Mouse (Mus musculus) limb, embryonic 14.5 days (tissue): Measurements from ENCODE around the gene Cd180. TPM values are rescaled to one million over a fixed set of nuclear protein-coding genes. Genes with fewer than 3 reads are reported as not detected.

ENCODE experiments used
- ATAC-seq: fragments of 200-750 bp; cut with Nextera tagmentation; 2 replicates; pipeline ENCODE4 v1.8.0; 2017; ENCODE audit warnings: low read depth, moderate number of reproducible peaks, moderate TSS enrichment; ENCODE audit not compliant: low FRiP score
- DNase-seq: peaks from one replicate; pipeline ENCODE4 v3.0.0-alpha.2; 2015; ENCODE audit warnings: low spot score
- H3K27ac ChIP-seq: fragments of 300-500 bp; sonication (generic); replicated peaks from 2 replicates; pipeline ENCODE4 v1.5.1; 2014; ENCODE audit warnings: low read depth, mild to moderate bottlenecking, low read length, moderate library complexity, mixed read lengths
- H3K27me3 ChIP-seq: fragments of 300-500 bp; sonication (generic); 2 replicates; pipeline ENCODE4 v1.6.1; 2014; ENCODE audit warnings: low read length, mixed read lengths; ENCODE audit not compliant: control insufficient read depth, insufficient read depth
- H3K36me3 ChIP-seq: fragments of 300-500 bp; sonication (generic); 2 replicates; pipeline ENCODE4 v1.6.1; 2014; ENCODE audit warnings: mild to moderate bottlenecking, low read length, moderate library complexity, mixed read lengths; ENCODE audit not compliant: control insufficient read depth, insufficient read depth
- H3K4me1 ChIP-seq: fragments of 300-500 bp; sonication (generic); 2 replicates; pipeline ENCODE4 v1.6.1; 2014; ENCODE audit warnings: antibody characterized with exemption, low read length, mixed read lengths; ENCODE audit not compliant: control insufficient read depth, insufficient read depth
- H3K4me2 ChIP-seq: fragments of 300-500 bp; sonication (generic); replicated peaks from 2 replicates; pipeline ENCODE4 v1.6.1; 2014; ENCODE audit warnings: low read depth, mild to moderate bottlenecking, low read length, moderate library complexity; ENCODE audit not compliant: severe bottlenecking
- H3K4me3 ChIP-seq: fragments of 300-500 bp; sonication (generic); replicated peaks from 2 replicates; pipeline ENCODE4 v1.5.1; 2014; ENCODE audit warnings: low read length
- H3K9ac ChIP-seq: fragments of 300-500 bp; sonication (generic); 2 replicates; pipeline ENCODE4 v1.6.1; 2014; ENCODE audit warnings: mild to moderate bottlenecking, low read depth, low read length, moderate library complexity; ENCODE audit not compliant: severe bottlenecking
- H3K9me3 ChIP-seq: fragments of 300-500 bp; sonication (generic); 2 replicates; pipeline ENCODE4 v1.6.1; 2016; ENCODE audit warnings: low read length; ENCODE audit not compliant: control insufficient read depth
- POLR2A ChIP-seq: fragments of 200-500 bp; IDR thresholded peaks from 2 replicates; pipeline ENCODE4 v1.8.0; 2012; ENCODE audit warnings: inconsistent platforms, mild to moderate bottlenecking, moderate library complexity, borderline replicate concordance; ENCODE audit not compliant: insufficient read depth, insufficient read length; ENCODE audit errors: extremely low read depth
- WGBS: fragments of 180-500 bp; shearing (Covaris S2); extraction: QIAGEN DNeasy Blood & Tissue Kit; methylation state at CpG from one replicate; pipeline ENCODE4 v1.1.7; 2014; 5-methylcytosine and 5-hydroxymethylcytosine counted together
- polyA plus RNA-seq, 2 experiments: library from polyadenylated mRNA; depleted of rRNA in 1 of 2; stranded (reverse) in 1 of 2; unstranded in 1 of 2; fragments of >200 nt; fragmentation: Nextera tagmentation in 1 of 2; extraction: Ambion mirVana in 1 of 2; gene quantifications; 2 replicates each; pipeline versions ENCODE4 v1.2.1 to v1.2.3; 2012 to 2014

The Cd180 gene
- polyA plus RNA-seq, 2 experiments = 0.61 to 1.2 TPM

- no peak overlapping the region for H3K9ac ChIP-seq
- no peaks in the 10 kb centered on the region for H3K27me3 ChIP-seq
- 4% methylated on average over 2 of the region's 2 CpGs for WGBS
- H3K27ac ChIP-seq = no peak overlapping the region
- TF ChIP-seq POLR2A = no peak
- H3K9me3 ChIP-seq = no peaks in the 10 kb centered on the region
- no peaks in the 10 kb centered on the region for H3K36me3 ChIP-seq
- no peak overlapping the region for H3K4me3 ChIP-seq
- peak; percentile 79 for DNase-seq
- peak; percentile 73; the same call in 1 of the 2 replicates for ATAC-seq
- no peak overlapping the region for H3K4me2 ChIP-seq
- H3K4me1 ChIP-seq = no peaks in the 10 kb centered on the region
Measured at GRCm38 (mm10) chr13:102678482-102678881, 14.9 kb upstream of the Cd180 start.

- 68% methylated on average over 4 of the region's 4 CpGs for WGBS
- no peak overlapping the region for H3K4me2 ChIP-seq
- no peak overlapping the region for H3K27ac ChIP-seq
- no peaks in the 10 kb centered on the region for H3K4me1 ChIP-seq
- ATAC-seq (no peak), DNase-seq (no peak)
- no peak for TF ChIP-seq POLR2A
- no peaks in the 10 kb centered on the region for H3K27me3 ChIP-seq
- H3K36me3 ChIP-seq = no peaks in the 10 kb centered on the region
- H3K4me3 ChIP-seq = no peak overlapping the region
- H3K9ac ChIP-seq = no peak overlapping the region
- H3K9me3 ChIP-seq = no peaks in the 10 kb centered on the region
Measured at GRCm38 (mm10) chr13:102684890-102685289, 8.5 kb upstream of the Cd180 start.

GRCm38 (mm10) chr13:102688121-102688520, 5.2 kb upstream of the Cd180 start:
- TF ChIP-seq POLR2A = no peak
- H3K27ac ChIP-seq = no peak overlapping the region
- WGBS = 91% methylated on average over 1 of the region's 1 CpGs
- H3K4me2 ChIP-seq = no peak overlapping the region
- no peaks in the 10 kb centered on the region for H3K36me3 ChIP-seq
- H3K27me3 ChIP-seq = no peaks in the 10 kb centered on the region
- H3K4me3 ChIP-seq = no peak overlapping the region
- DNase-seq (no peak), ATAC-seq (no peak)
- no peaks in the 10 kb centered on the region for H3K9me3 ChIP-seq
- H3K4me1 ChIP-seq = no peaks in the 10 kb centered on the region
- no peak overlapping the region for H3K9ac ChIP-seq

- no peak for ATAC-seq
- Histone ChIP-seq H3K9ac (no peak overlapping the region), H3K27ac (no peak overlapping the region), H3K27me3 (no peaks in the 10 kb centered on the region), H3K9me3 (no peaks in the 10 kb centered on the region), H3K4me3 (no peak overlapping the region), H3K36me3 (no peaks in the 10 kb centered on the region), H3K4me2 (no peak overlapping the region), H3K4me1 (no peaks in the 10 kb centered on the region)
- WGBS = 80% methylated on average over 6 of the region's 6 CpGs
- no peak for DNase-seq
- TF ChIP-seq POLR2A = no peak
Measured at GRCm38 (mm10) chr13:102689201-102690090, 3.9 kb upstream of the Cd180 start.

GRCm38 (mm10) chr13:102690184-102690583, 3.2 kb upstream of the Cd180 start:
- DNase-seq = no peak
- ATAC-seq = no peak
- Histone ChIP-seq H3K36me3 (no peaks in the 10 kb centered on the region), H3K9me3 (no peaks in the 10 kb centered on the region), H3K4me1 (no peaks in the 10 kb centered on the region), H3K27me3 (no peaks in the 10 kb centered on the region), H3K4me3 (no peak overlapping the region), H3K4me2 (no peak overlapping the region), H3K9ac (no peak overlapping the region), H3K27ac (no peak overlapping the region)
- no peak for TF ChIP-seq POLR2A
- 89% methylated on average over 5 of the region's 5 CpGs for WGBS
